Mouse (Mus musculus): ENCODE data around the gene Fam131a.

Gene Fam131a

DNA sequence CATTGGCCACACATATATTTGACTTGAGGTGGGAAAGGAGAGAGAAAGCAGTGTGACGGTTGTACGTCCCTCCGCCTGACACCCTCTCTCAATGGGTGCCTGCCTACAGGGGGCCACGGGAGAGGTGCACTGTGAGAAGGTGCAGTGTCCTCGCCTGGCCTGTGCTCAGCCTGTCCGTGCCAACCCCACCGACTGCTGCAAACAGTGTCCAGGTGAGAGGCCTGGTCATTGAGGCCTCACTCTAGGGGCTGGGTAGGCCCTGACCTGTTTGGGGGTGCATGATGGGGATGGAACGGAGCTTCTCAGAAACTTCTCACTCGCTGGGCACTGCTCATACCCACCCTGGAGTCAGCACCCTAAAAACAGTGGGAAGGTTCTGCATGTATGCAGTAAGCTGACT, 46.8 kb downstream of the Fam131a start:
- no peak for DNase-seq (ENCODE audit: low spot score in 2 of 2)

DNA sequence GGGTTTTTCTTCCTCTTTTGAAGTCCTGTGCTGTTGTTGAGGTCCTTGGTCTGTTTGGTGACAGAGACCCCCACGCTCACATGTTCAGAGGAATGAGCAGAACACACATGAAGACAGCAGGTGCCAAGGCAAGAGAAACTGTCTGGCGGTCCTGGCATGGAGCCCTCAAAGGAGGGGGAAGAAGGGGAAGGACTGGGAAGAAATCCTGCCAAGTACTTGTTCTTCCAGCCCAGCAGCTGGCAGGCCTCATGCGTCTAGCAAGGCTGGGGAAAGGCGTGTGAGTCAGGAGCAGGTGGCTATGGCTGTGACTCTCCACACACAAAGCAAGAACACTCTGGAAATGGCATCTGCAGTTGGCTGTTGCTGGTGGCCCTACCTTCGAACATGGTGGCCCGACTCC, 53.6 kb downstream of the Fam131a start:
- peak in 1 of 2 experiments; percentile 68 for DNase-seq (ENCODE audit: low spot score in 2 of 2)

DNA sequence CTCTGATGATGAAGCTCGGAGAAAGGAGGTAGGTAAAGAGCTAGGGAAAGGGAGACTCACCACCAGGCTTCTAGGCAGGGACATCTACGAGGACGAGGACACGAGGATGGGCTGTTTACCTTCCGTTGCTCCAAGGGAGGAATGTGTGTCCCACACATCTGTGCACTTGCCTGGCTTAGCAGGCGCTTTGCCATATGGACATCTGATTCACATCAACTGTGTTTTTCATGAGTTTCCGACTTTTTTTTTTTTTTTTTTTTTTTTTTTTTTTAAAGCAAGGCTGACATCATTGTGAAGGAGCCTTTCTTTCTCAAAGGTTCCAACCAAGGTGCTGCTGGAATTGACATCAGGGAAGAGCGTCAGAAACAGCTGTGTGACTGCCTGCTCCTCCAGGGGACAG, 57.5 kb downstream of the Fam131a start:
- DNase-seq (ENCODE audit: low spot score in 2 of 2): no peak

Measured in cerebellum, postnatal 4 days (tissue).